Mouse (Mus musculus) Patski (cell line): ENCODE data around the gene Mfap1a. TPM values are rescaled to one million over a fixed set of nuclear protein-coding genes. Genes with fewer than 3 reads are reported as not detected.
"Not testable (repeated sequence)": the region's sequence is repeated elsewhere in the genome, so short reads cannot be mapped to it uniquely, and the experiment has no call there.

Source experiments
- ATAC-seq: fragments of 100-300 bp; one replicate; pipeline ENCODE4 v1.8.0; 2021
- CTCF ChIA-PET: fragments of 350-600 bp; sonication (Branson Sonifier 250); formaldehyde crosslinking; loops from one replicate; lab custom pipeline; 2022; ENCODE audit warnings: inconsistent platforms; lab: Charles Lee
- POLR2A ChIA-PET: fragments of 350-600 bp; sonication (Branson Sonifier 250); formaldehyde crosslinking; loops from one replicate; lab custom pipeline; 2022; ENCODE audit warnings: antibody characterized with exemption, inconsistent platforms; lab: Charles Lee
- DNase-seq: peaks from one replicate; pipeline ENCODE4 v3.0.0-alpha.2; 2011; ENCODE audit warnings: low read depth, low spot score
- H3K27me3 ChIP-seq: fragments of 371-371 bp; one replicate; pipeline ENCODE4 v1.5.1; 2021
- CTCF ChIP-seq: fragments of 100-300 bp; IDR thresholded peaks from one replicate; pipeline ENCODE4 v1.5.1; 2021
- in situ Hi-C: fragments of 300-500 bp; cut with MboI; formaldehyde crosslinking; loops from 3 replicates; pipeline ENCODE4 v1.11.1; 2018; ENCODE audit warnings: low pct_unique_long_range_greater_than_20kb, mixed read lengths
- polyA plus RNA-seq: library from polyadenylated mRNA; unstranded; gene quantifications from one replicate; pipeline ENCODE4 v1.2.3, GENCODE M21; 2021

The Mfap1a gene
- polyA plus RNA-seq, result 31.4 TPM

DNA sequence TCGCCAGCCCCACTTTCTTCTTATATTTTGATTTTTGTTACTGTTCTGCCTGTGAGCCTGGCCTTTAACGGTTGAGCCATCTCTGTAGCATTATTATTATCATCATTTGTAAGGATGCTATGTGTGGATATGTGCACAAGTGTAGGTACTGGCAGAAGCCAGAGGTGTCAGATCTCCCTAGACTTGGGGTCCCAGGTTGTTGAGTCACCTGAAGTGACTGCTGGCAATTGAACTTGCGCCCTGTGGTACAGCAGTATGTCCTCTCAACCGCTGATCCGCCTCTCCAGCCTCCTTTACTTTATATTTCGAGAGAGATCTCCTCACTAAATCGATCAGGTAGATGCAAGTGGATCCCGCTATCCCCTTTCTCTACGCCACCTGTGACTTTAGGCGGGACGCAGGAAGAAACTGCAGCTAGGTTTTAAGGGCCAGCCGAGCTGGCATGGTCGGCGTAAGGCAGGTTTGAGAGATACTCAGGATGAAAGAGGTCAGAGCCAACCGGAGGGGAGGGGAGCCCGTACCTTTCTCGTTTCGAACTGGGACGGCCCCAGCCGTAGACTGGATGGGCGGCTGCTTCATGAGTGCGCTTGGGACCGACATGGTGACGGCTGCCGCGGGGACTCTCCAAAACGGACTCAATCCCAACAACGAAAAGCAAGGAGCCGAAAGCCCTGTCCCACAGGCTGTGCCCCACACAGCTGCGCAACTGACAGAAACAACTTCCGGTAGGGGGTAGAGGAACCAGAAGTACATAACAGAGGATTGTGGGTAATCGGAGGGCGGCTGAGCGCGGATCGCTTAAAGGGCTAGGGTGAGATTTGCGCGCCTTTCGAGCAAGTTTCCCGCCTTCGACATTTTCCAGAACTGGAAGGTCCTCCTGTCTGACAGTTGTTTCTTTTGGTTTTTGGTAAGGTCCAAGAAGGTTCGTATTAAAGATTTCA is at the start of gene Mfap1a, which contains the start of gene Wdr76:
TSS of gene Mfap1a (minus strand) at position 724 of the 941 bp plus-strand sequence.
TSS of gene Wdr76 (plus strand) at position 782 of the 941 bp plus-strand sequence.
- POLR2A ChIA-PET, in situ Hi-C loops, H3K27me3 ChIP-seq, CTCF ChIA-PET: not testable (repeated sequence)
- peak; percentile 48 for DNase-seq
- ATAC-seq, result peak; percentile 80

- ChIA-PET POLR2A (no interaction called here), CTCF (no interaction called here)
- DNase-seq (no peak), ATAC-seq (no peak)
- no peaks in the 10 kb centered on the region for H3K27me3 ChIP-seq
- no peak for TF ChIP-seq CTCF
- in situ Hi-C loops, result no loop called here
These were observed 44.8 kb upstream of the Mfap1a start for GRCm38 (mm10) chr2:121551271-121551670.

DNA sequence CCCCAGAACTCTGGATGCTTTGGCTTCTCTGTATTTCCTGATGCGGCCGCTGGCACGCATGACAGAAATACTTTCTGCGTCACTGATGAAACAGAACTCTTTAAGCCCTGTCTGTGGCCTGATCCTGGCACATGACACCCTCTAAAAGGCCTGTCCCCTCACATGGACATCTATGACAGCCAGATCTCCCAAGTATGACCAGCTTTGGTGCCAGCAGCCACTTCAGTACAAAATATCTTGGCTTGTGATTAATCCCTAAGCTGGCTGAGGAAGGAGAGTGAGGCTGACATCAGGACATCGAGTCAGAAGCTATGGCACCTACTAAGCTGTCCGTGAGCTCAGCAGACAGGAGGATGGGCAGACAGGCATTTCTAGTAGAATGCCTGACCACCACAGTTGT is 43.2 kb upstream of the Mfap1a start:
- no peak for TF ChIP-seq CTCF
- in situ Hi-C loops, result no loop called here
- ATAC-seq, result no peak
- no peak for DNase-seq
- H3K27me3 ChIP-seq, result no peaks in the 10 kb centered on the region
- CTCF ChIA-PET, result no interaction called here
- POLR2A ChIA-PET, result no interaction called here

GRCm38 (mm10) chr2:121544829-121545228 is 38.4 kb upstream of the Mfap1a start:
- ChIA-PET CTCF (interaction anchor here (0.7 kb wide), 1 partner anchor 9 kb away, joined by 3 read pairs; no protein-coding TSS in a partner anchor), POLR2A (no interaction called here)
- no peak for ATAC-seq
- in situ Hi-C loops, result no loop called here
- no peak for DNase-seq
- H3K27me3 ChIP-seq, result no peaks in the 10 kb centered on the region
- TF ChIP-seq CTCF, result no peak

- DNase-seq (no peak), ATAC-seq (no peak)
- no peak for TF ChIP-seq CTCF
- POLR2A ChIA-PET, result interaction anchor here (0.5 kb wide), 1 partner anchor 157 kb away, joined by 3 read pairs; no protein-coding TSS in a partner anchor
- H3K27me3 ChIP-seq, result no peaks in the 10 kb centered on the region
- in situ Hi-C loops, result loop anchor here (5.0 kb wide), 1 partner anchor 38 kb away; no protein-coding TSS in a partner anchor
- CTCF ChIA-PET, result no interaction called here
These were observed 18.6 kb upstream of the Mfap1a start for GRCm38 (mm10) chr2:121525056-121525455.

DNA sequence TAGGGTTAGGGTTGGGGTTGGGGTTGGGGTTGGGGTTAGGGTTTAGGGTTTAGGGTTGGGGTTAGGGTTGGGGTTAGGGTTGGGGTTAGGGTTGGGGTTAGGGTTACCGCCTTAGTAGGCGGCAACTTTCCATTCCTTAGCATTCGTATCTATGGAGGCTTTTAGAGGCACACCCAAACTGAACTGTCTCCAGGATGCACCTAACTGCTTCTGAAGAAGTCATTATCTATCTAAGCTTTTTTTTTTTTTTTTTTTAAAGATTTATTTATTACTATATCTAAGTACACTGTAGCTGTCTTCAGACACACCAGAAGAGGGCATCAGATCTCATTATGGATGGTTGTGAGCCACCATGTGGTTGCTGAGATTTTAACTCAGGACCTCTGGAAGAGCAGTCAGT is 16.4 kb upstream of the Mfap1a start:
- POLR2A ChIA-PET, ATAC-seq, DNase-seq, CTCF ChIA-PET, H3K27me3 ChIP-seq, in situ Hi-C loops: not testable (repeated sequence)

DNA sequence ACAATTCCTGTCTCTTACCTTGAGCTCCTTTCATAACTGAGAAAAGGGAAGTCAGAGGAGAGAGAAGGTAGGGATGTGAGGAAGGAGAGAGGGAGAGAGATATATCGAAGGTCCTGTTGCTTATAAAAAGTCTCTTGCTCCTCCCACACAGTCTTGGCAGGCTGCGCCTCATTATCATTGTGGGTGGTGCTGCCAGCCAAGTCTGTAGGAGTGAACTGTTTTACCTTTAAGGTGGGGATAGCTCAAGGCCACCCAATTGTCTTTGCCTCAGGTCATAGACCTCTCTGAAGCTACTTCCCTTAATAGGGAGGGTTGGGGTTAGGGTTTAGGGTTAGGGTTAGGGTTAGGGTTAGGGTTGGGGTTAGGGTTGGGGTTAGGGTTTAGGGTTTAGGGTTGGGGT is 15.5 kb upstream of the Mfap1a start:
- ChIA-PET POLR2A (no interaction called here), CTCF (no interaction called here)

GRCm38 (mm10) chr2:121518711-121519110 is 12.2 kb upstream of the Mfap1a start:
- H3K27me3 ChIP-seq, ATAC-seq, POLR2A ChIA-PET, CTCF ChIA-PET, DNase-seq, in situ Hi-C loops: not testable (repeated sequence)

More for the DNA sequence above, 15.5 kb upstream of the Mfap1a start:
- DNase-seq (no peak), ATAC-seq (no peak)
- no peak for TF ChIP-seq CTCF
- no peaks in the 10 kb centered on the region for H3K27me3 ChIP-seq
- in situ Hi-C loops, result no loop called here

GRCm38 (mm10) chr2:121518106-121518505 is 11.6 kb upstream of the Mfap1a start:
- in situ Hi-C loops, result no loop called here
- H3K27me3 ChIP-seq, result no peaks in the 10 kb centered on the region
- ATAC-seq (no peak), DNase-seq (no peak)
- CTCF ChIA-PET, result no interaction called here
- POLR2A ChIA-PET, result no interaction called here
- no peak for TF ChIP-seq CTCF

DNA sequence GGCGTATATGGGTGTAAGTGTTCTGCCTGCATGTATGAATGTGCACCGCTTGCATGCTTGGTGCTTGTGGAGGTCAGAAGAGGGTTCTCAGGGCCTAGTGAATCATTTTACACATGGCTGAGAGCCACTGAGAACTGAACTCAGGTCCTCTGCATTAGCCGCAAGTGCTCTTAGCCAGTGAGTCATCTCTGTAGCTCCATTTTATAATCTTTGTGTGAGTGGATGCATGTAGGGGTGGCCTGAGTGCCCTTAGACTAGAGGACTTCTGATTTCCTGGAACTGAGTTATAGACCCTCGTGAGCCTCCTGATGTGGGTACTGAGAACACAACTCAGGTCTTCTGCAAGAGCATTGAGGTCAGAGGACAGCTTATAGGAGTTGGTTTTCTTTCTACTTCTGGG is 7.7 kb upstream of the Mfap1a start:
- DNase-seq (no peak), ATAC-seq (no peak)
- CTCF ChIA-PET, result no interaction called here
- in situ Hi-C loops, result no loop called here
- no peaks in the 10 kb centered on the region for H3K27me3 ChIP-seq
- TF ChIP-seq CTCF, result no peak
- POLR2A ChIA-PET, result no interaction called here

- POLR2A ChIA-PET, DNase-seq, in situ Hi-C loops, CTCF ChIA-PET, H3K27me3 ChIP-seq, ATAC-seq: not testable (repeated sequence)
These were observed 6.7 kb upstream of the Mfap1a start for GRCm38 (mm10) chr2:121512991-121513765.
